Mouse (Mus musculus) cerebellum, postnatal 14 days (tissue): ENCODE results near the gene Fars2.
A peak's percentile ranks its signal among the peaks of the same experiment; 100 is the strongest.

Experiments
- DNase-seq, 2 experiments: peaks; one replicate each; pipeline ENCODE4 v3.0.0; 2021; ENCODE audit warnings: mixed read lengths in 2 of 2

Gene Fars2

GRCm38 (mm10) chr13:36720297-36721017 lies 603.2 kb downstream of the Fars2 start:
- no peak for DNase-seq

GRCm38 (mm10) chr13:36722309-36722708 lies 605.1 kb downstream of the Fars2 start:
- no peak for DNase-seq

DNA sequence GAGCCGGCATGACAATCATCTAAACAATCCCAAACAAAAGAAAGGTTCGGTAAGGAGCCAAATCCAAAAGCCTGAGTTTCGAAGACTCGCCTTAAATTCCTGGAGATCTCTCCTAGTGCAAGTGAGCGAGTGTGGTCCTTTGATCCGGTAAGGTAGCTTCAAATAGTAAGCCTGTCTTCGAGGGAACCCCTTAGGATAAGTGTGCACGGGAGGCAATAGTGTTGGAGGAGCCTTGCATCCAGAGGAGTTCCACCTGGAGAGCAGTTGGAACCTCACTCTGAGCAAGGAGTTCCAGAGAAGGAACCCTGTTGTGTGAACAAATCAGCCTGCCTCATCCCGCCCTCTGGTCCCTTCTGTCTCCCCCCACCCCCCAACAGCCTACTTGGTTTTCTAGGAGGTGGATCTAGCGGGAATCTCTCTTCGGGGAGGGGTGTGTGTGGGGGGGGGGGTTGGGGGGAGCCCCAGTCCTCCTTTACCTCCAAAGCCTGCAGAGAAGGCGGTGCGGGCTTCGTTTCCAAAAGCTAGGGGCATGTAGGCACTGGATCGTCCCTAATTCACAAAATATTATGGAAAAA lies 606.6 kb downstream of the Fars2 start:
- peak; percentile 44 to 58 for DNase-seq

GRCm38 (mm10) chr13:36724533-36725470 lies 607.6 kb downstream of the Fars2 start:
- peak; percentile 92 for DNase-seq

DNA sequence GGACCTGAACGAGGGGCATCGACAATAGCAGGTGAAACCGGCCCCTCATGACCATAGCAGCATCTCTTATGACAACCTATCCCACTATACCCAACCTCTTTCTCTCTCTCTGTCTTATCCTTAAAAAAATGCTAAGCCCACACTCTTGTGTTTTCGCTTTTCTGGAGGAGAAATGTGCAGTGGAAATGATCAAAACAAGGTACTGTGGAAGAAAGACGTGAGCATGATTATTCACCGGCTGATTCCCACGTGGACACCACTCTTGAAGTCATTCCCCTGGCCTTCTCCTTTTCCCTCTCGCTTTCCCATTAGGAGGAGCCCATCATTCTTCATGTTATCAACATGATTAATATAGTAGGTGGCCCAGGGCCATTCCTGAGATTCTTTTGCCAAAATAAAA lies 608.7 kb downstream of the Fars2 start:
- DNase-seq: peak in 1 of 2 experiments; percentile 50

DNA sequence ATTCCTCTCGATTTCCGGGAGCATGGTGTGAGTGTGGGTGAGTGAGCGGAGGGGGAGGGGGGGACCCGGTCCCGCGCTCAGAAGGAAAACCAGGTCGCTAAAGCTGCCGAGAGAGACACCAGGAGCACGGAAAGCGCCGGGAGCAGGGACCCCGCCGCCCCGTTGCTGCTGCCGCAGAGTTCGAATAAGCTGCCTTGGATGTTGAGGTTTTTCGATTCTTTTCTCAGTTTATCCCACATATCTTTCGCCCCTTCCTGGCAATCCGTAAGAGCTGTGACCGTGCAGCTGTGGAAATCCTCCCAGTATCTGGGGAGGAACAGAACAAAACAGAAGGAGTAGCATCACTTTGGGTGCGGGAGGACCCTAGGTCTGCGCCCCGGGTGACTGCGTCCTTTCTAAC lies 609.3 kb downstream of the Fars2 start:
- DNase-seq: peak; percentile 77 to 78

DNA sequence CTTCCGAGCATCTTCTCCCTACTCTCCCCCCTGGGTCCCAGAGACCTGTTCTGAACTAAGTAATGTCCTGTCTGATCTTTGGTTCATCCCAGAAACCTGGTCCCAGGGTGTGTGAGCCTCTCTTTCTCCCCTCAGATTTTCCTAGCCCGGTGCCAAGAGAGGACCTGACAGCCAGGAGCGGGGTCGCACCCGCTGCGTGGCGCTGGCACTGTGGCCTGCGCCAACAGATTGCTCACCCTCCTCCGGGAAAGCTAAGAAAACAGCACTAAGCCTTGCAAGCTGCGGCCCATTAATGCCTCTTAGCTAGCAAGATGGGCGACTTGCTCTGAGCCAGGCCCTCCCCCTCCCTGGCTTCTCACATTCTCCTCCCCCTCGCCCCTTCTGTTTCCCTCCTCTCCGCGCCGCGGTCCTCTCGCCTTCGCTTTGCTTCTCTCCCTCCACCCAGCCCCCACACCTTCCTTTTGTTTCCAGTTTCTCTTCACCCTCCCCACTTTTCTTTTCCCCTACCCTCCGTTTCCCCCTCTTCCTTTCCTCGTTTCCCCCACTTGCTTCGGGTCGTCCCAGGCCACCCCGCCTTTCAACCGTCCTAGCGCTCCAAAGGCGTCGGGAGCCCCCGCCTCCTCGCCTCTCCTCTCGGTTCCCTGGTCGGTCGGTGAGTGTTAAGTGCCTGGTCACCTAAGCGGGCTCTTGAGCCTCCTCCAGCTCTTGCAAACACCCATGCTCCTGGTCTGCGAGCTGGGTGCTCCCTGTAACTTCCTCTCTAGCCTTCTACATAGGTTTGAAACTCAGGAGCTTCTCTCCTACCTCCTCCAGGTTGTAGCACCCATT lies 610.0 kb downstream of the Fars2 start:
- peak; percentile 86 to 89 for DNase-seq

- DNase-seq: peak; percentile 63 to 81
These were observed 610.7 kb downstream of the Fars2 start for GRCm38 (mm10) chr13:36727779-36728470.

DNA sequence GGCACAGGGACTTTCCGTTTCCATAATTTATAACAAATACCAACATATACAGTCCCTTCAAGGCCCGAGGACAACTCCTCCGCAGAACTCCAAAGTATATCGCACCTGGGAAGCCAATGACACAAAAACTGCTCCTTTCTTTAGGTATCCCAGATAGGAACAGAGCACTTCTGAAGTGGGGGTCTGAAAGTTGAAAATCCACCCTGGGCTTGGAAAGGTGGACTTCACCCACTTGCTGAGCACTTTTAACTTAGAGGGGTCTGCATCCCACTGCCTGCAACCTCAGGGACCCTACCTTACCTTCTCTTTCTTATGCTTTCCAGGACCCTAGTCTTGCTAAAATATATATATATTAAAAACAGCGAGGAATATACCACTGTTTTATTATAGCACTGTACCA lies 611.3 kb downstream of the Fars2 start:
- DNase-seq: no peak

GRCm38 (mm10) chr13:36729731-36730340 lies 612.6 kb downstream of the Fars2 start:
- DNase-seq: peak; percentile 50 to 54

- peak; percentile 44 to 55 for DNase-seq
These were observed 613.1 kb downstream of the Fars2 start for GRCm38 (mm10) chr13:36730341-36730761.

- peak; percentile 77 to 78 for DNase-seq
These were observed 614.1 kb downstream of the Fars2 start for GRCm38 (mm10) chr13:36731016-36731930.

DNA sequence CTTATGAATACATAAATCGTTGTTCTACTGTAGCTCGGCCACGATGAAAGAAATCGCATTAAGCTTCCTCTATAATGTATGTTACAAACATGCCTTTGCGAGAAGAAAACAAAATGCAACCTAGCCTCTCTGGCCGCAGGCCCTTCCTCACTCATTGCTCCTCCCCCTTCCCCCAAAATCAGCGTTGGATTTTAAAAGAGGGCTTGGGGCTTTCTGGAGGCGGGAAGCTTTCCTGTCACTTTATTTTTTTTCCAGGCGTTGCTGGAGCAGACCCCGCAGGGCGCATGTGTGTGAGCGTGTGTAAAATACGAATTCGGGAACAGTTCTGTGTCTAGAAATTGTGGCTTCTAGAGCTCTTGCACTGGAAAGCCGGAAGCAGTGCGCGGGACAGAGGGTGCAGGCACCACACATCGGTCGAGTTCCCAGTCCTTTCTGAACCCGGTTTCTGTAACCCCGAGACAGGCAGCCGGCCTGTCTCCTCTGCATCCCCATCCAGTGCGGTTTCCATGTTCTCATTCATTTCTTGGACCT lies 614.8 kb downstream of the Fars2 start:
- DNase-seq: peak; percentile 53 to 62

- peak in 1 of 2 experiments; percentile 20 for DNase-seq
These were observed 615.8 kb downstream of the Fars2 start for GRCm38 (mm10) chr13:36732891-36733490.

- peak; percentile 55 to 66 for DNase-seq
These were observed 616.4 kb downstream of the Fars2 start for GRCm38 (mm10) chr13:36733566-36733965.

DNA sequence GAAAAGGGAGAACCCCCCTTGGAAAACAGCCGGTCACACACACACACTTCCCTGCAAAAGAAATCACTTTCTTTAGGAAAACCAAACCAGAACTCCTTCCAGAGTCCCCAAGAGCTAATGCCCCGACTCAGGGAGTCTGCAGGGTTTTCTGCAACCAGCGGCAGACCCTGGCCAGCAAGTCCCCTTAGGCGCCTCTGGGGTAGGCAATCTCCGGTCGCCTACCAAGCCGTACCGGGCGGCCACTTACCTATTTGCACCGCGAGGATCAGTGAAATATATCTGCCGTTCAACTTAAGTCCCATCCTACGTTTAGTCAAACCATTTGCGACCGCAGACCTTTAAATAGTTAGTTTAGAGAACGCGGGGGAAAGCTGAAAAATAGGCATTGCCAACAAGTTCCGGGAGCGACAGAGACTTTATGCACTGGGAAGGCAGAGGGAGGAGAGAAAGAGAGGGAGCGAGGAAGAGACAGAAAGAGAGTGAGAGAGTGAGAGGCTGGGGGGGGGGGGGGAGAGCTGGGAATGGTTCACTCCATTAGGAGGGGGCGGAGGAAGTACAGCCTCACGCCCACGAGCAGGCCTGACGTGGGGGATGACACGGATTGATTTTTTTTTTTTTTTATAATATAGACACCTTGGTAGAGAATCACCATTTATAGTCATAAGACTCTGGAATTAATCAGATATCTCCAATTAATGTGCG lies 616.9 kb downstream of the Fars2 start:
- DNase-seq: peak in 1 of 2 experiments; percentile 62

DNA sequence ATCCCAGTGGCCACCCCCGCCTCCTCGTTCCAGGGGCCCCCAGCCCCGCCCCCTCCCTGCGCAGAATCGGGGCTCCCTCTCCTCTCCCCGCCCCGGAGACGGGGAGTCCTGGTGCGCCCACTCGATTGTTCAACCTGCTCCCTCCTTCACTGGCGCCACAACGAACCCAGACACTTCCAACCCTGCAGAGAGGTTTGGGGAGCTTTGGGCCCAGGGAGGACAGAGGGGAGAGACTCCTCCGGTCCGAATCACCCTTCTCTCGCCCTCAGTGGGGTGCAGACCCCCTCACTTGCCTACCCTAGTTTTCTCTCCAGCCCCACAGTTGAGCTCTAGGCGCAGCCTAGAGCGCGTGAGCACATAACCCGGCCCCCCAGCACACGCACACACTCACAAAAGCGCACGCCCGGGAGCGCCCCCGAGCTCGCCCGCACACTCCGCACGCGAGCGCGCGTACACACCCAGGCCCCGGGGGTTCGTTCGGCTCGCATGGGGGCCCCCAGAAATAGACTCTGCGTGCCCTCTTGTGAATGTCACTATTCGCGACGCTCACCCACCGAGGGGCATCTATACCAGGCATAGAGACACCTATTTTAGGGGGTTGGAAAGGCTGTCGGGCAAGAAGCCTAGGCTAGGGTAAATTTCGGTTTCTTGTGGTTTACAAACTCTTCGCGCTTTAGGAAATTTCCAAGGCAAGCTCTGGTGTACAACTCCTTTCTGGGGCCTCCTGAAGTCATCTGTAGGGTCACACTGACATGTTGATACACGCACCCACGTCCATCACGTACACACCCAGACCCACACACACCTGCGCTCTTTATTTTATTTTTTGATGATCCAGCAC lies 617.7 kb downstream of the Fars2 start, which contains the start of gene Nrn1:
Gene Nrn1 (minus strand): TSS at position 401 of the 841 bp plus-strand sequence.
- DNase-seq: peak; percentile 80 to 85
